Mouse (Mus musculus) cerebellum, adult 2 months (tissue): ENCODE results near the gene Cd177.

Experiments
- CTCF ChIP-seq: fragments of 200-500 bp; IDR thresholded peaks from 2 replicates; pipeline ENCODE4 v1.5.1; 2011; ENCODE audit warnings: low read depth, mild to moderate bottlenecking, control low read depth, low read length, moderate library complexity, borderline replicate concordance; ENCODE audit not compliant: insufficient read depth
- POLR2A ChIP-seq: fragments of 200-500 bp; IDR thresholded peaks from 2 replicates; pipeline ENCODE4 v1.6.1; 2011; ENCODE audit warnings: low read length, control low read depth, borderline replicate concordance; ENCODE audit not compliant: insufficient read depth

- no peak for TF ChIP-seq POLR2A
- TF ChIP-seq CTCF: no peak
These were observed 51.2 kb downstream of the Cd177 start, which contains the start of gene BC049730 for GRCm38 (mm10) chr7:24708832-24709292.
